Mouse (Mus musculus) myocyte (in vitro differentiated cells): ENCODE results near the gene Abca8a. TPM values are rescaled to one million over a fixed set of nuclear protein-coding genes. Genes with fewer than 3 reads are reported as not detected.
"Not testable (repeated sequence)": the region's sequence is repeated elsewhere in the genome, so short reads cannot be mapped to it uniquely, and the experiment has no call there.

Source experiments
- H3K27me3 ChIP-seq: one replicate; pipeline ENCODE4 v1.6.1; 2011; ENCODE audit not compliant: control insufficient read depth, insufficient read depth, insufficient read length
- H3K36me3 ChIP-seq: one replicate; pipeline ENCODE4 v1.6.1; 2011; ENCODE audit not compliant: control insufficient read depth, insufficient read depth
- H3K4me2 ChIP-seq: one replicate; pipeline ENCODE4 v1.6.1; 2011; ENCODE audit warnings: low read depth, control low read depth
- H3K4me3 ChIP-seq: one replicate; pipeline ENCODE4 v1.5.1; 2011; ENCODE audit warnings: mild to moderate bottlenecking, control low read depth, moderate library complexity
- H3K79me2 ChIP-seq: one replicate; pipeline ENCODE4 v1.6.1; 2011; ENCODE audit not compliant: control insufficient read depth, insufficient read depth
- H3ac ChIP-seq: one replicate; pipeline ENCODE4 v1.6.1; 2011; ENCODE audit not compliant: control insufficient read depth, insufficient read length
- CEBPB ChIP-seq: IDR thresholded peaks from 2 replicates; pipeline ENCODE4 v1.6.1; 2011; ENCODE audit warnings: mild to moderate bottlenecking, moderate library complexity; ENCODE audit not compliant: poor library complexity, insufficient read depth, severe bottlenecking
- E2F4 ChIP-seq: IDR thresholded peaks from one replicate; pipeline ENCODE4 v1.6.1; 2011; ENCODE audit warnings: mild to moderate bottlenecking, control low read depth, moderate library complexity; ENCODE audit not compliant: insufficient read depth
- MAX ChIP-seq: IDR thresholded peaks from one replicate; pipeline ENCODE4 v1.6.1; 2011; ENCODE audit warnings: low read depth, mild to moderate bottlenecking, control low read depth
- MYOD1 ChIP-seq, 3 experiments: IDR thresholded peaks; one replicate each; pipeline ENCODE4 v1.6.1; 2011; ENCODE audit warnings: control low read depth in 2 of 3, low read depth in 2 of 3, mild to moderate bottlenecking in 2 of 3, moderate library complexity in 1 of 3; ENCODE audit not compliant: insufficient read length in 2 of 3, control insufficient read depth in 1 of 3
- MYOG ChIP-seq, 3 experiments: IDR thresholded peaks; one replicate each; pipeline ENCODE4 v1.6.1; 2011; ENCODE audit warnings: control low read depth in 2 of 3, low read depth in 2 of 3, mild to moderate bottlenecking in 2 of 3; ENCODE audit not compliant: insufficient read length in 2 of 3, control insufficient read depth in 1 of 3, insufficient read depth in 1 of 3
- POLR2A ChIP-seq: IDR thresholded peaks from one replicate; pipeline ENCODE4 v1.6.1; 2011; ENCODE audit warnings: low read depth, mild to moderate bottlenecking, control low read depth, moderate library complexity; ENCODE audit not compliant: insufficient read length
- POLR2AphosphoS2 ChIP-seq: IDR thresholded peaks from one replicate; pipeline ENCODE4 v1.6.1; 2011; ENCODE audit warnings: low read depth, control low read depth; ENCODE audit not compliant: insufficient read length
- REST ChIP-seq: IDR thresholded peaks from one replicate; pipeline ENCODE4 v1.6.1; 2011; ENCODE audit warnings: mild to moderate bottlenecking, control low read depth, moderate library complexity; ENCODE audit not compliant: insufficient read depth, insufficient read length
- SRF ChIP-seq: IDR thresholded peaks from one replicate; pipeline ENCODE4 v1.6.1; 2011; ENCODE audit warnings: low read depth; ENCODE audit not compliant: control insufficient read depth, insufficient read length
- TCF12 ChIP-seq: IDR thresholded peaks from one replicate; pipeline ENCODE4 v1.6.1; 2011; ENCODE audit warnings: mild to moderate bottlenecking, control low read depth; ENCODE audit not compliant: poor library complexity, insufficient read depth, severe bottlenecking
- TCF3 ChIP-seq: IDR thresholded peaks from one replicate; pipeline ENCODE4 v1.6.1; 2011; ENCODE audit warnings: low read depth, control low read depth; ENCODE audit not compliant: insufficient read length
- USF1 ChIP-seq: IDR thresholded peaks from one replicate; pipeline ENCODE4 v1.6.1; 2011; ENCODE audit warnings: low read depth, mild to moderate bottlenecking, control low read depth, moderate library complexity
- polyA plus RNA-seq: library from polyadenylated mRNA; unstranded; fragments of >200 nt; fragmentation: generic; extraction: Trizol; gene quantifications from one replicate; pipeline ENCODE4 v1.2.1, GENCODE M21; 2012; ENCODE audit warnings: missing spikeins

Abca8a gene
- polyA plus RNA-seq, 1 experiment = 0.14 TPM

- no peak overlapping the region for H3ac ChIP-seq
- H3K27me3 ChIP-seq = no peaks in the 10 kb centered on the region
- H3K79me2 ChIP-seq = no peaks in the 10 kb centered on the region
- no peaks in the 10 kb centered on the region for H3K36me3 ChIP-seq
- H3K4me2 ChIP-seq = no peak overlapping the region
- H3K4me3 ChIP-seq = no peak overlapping the region
- no peak for TF ChIP-seq SRF
- TF ChIP-seq CEBPB = no peak
- no peak for TF ChIP-seq TCF3
- TF ChIP-seq TCF12 = no peak
- TF ChIP-seq MYOD1 (IDR thresholded peaks at IDR 0.05; ENCODE audit: control insufficient read depth in 1 of 3, insufficient read length in 2 of 3, low read depth in 2 of 3) = no peak
- no peak for TF ChIP-seq MYOG (IDR thresholded peaks at IDR 0.05; ENCODE audit: control insufficient read depth in 1 of 3, insufficient read depth in 1 of 3, insufficient read length in 2 of 3, low read depth in 2 of 3)
- no peak for TF ChIP-seq POLR2AphosphoS2
- no peak for TF ChIP-seq MAX
- no peak for TF ChIP-seq POLR2A
- TF ChIP-seq E2F4 = no peak
- TF ChIP-seq USF1 = no peak
- TF ChIP-seq REST = no peak
Observed at GRCm38 (mm10) chr11:109990256-109990655, 105.5 kb downstream of the Abca8a start.

- Histone ChIP-seq H3K79me2 (no peaks in the 10 kb centered on the region), H3ac (no peak overlapping the region), H3K36me3 (no peaks in the 10 kb centered on the region), H3K27me3 (no peaks in the 10 kb centered on the region), H3K4me3 (no peak overlapping the region), H3K4me2 (no peak overlapping the region)
- no peak for TF ChIP-seq TCF12
- no peak for TF ChIP-seq E2F4
- no peak for TF ChIP-seq MAX
- no peak for TF ChIP-seq USF1
- no peak for TF ChIP-seq POLR2AphosphoS2
- TF ChIP-seq REST = no peak
- no peak for TF ChIP-seq MYOD1 (IDR thresholded peaks at IDR 0.05; ENCODE audit: control insufficient read depth in 1 of 3, insufficient read length in 2 of 3, low read depth in 2 of 3)
- TF ChIP-seq MYOG (IDR thresholded peaks at IDR 0.05; ENCODE audit: control insufficient read depth in 1 of 3, insufficient read depth in 1 of 3, insufficient read length in 2 of 3, low read depth in 2 of 3) = no peak
- no peak for TF ChIP-seq CEBPB
- no peak for TF ChIP-seq POLR2A
- TF ChIP-seq TCF3 = no peak
- TF ChIP-seq SRF = no peak
Observed at GRCm38 (mm10) chr11:109988164-109988563, 107.6 kb downstream of the Abca8a start.

- not testable (repeated sequence) for H3K4me2 ChIP-seq, H3ac ChIP-seq, H3K79me2 ChIP-seq, H3K36me3 ChIP-seq, H3K4me3 ChIP-seq, H3K27me3 ChIP-seq
Observed at GRCm38 (mm10) chr11:109987460-109988072, 108.2 kb downstream of the Abca8a start.

GRCm38 (mm10) chr11:109981872-109982271 lies 113.9 kb downstream of the Abca8a start:
- TF ChIP-seq USF1 = no peak
- TF ChIP-seq E2F4 = no peak
- no peak for TF ChIP-seq TCF12
- TF ChIP-seq REST = no peak
- no peak for TF ChIP-seq POLR2AphosphoS2
- no peak for TF ChIP-seq MYOG (IDR thresholded peaks at IDR 0.05; ENCODE audit: control insufficient read depth in 1 of 3, insufficient read depth in 1 of 3, insufficient read length in 2 of 3, low read depth in 2 of 3)
- TF ChIP-seq POLR2A = no peak
- no peak for TF ChIP-seq CEBPB
- TF ChIP-seq SRF = no peak
- H3K4me2 ChIP-seq = no peak overlapping the region
- H3K27me3 ChIP-seq = no peaks in the 10 kb centered on the region
- no peak overlapping the region for H3ac ChIP-seq
- H3K36me3 ChIP-seq = no peaks in the 10 kb centered on the region
- H3K79me2 ChIP-seq = no peaks in the 10 kb centered on the region
- H3K4me3 ChIP-seq = no peak overlapping the region

Other genes with a start within 250 kb of the Abca8a start
- 2.1 TPM for gene Abca8b, start 100.1 kb downstream of the Abca8a start, polyA plus RNA-seq
- gene Abca9, start 72.2 kb upstream of the Abca8a start, polyA plus RNA-seq = 0.02 TPM
- not detected for gene Abca6, start 155.8 kb upstream of the Abca8a start, polyA plus RNA-seq
- 2.9 TPM for gene Abca5, start 241.7 kb upstream of the Abca8a start, polyA plus RNA-seq